Mouse (Mus musculus) heart, adult 8-10 months (tissue): ENCODE data around the gene Mtus2. TPM values are rescaled to one million over a fixed set of nuclear protein-coding genes. Genes with fewer than 3 reads are reported as not detected.
"Not testable (repeated sequence)": the region's sequence is repeated elsewhere in the genome, so short reads cannot be mapped to it uniquely, and the experiment has no call there.

Experiments
- DNase-seq: peaks from one replicate; pipeline ENCODE4 v3.0.0; 2022; ENCODE audit warnings: low spot score
- total RNA-seq, 4 experiments: library from RNA; stranded (reverse); gene quantifications; 2 replicates each; pipeline ENCODE4 v1.2.4; 2022

Mtus2 gene
- total RNA-seq = 100 to 1,000 TPM in 1 of 4 experiments, 10 to 100 TPM in 3; 77.3 to 126 (median 92.3) TPM

DNA sequence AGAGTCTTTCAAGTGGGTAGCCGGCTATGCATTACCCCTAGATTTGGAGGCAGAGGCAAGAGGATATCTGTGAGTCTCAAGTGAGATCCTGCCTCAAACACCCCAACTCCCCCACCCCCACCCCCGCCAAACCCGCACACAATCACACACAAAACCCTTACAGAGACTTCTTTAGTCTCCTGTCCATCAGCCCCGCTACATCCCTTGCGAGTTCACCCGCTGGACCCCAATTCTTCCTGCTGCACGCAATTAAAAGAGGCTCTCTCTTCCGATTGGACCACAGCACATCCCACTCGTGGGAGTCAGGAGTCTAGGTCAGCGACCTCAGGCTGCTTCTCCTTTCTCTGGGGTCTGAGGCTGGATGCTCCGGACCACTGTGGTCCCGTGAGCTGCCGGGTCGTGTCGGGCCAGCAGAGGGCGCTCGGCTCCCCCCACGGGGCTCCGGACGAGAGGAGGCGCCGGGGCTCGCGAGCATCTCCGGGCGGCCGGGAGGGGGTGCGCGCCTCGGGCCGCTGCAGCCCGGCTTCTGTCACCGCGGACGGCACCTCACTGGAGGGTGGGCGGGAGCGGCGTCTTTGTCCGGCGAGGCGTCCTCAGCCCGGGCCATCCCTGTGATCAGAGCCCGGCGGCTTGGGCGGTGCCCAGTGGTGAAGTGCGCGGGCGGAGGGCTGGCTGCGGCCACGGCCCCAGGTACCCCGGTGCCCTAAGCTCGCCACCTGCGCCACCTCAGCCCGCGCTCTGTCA is at the start of gene Mtus2:
Gene Mtus2 (plus strand): TSS at position 500 of the 744 bp plus-strand sequence.
- DNase-seq = peak; percentile 41

- no peak for DNase-seq
Observed at GRCm38 (mm10) chr5:147907851-147908250, 49.3 kb upstream of the Mtus2 start.

DNA sequence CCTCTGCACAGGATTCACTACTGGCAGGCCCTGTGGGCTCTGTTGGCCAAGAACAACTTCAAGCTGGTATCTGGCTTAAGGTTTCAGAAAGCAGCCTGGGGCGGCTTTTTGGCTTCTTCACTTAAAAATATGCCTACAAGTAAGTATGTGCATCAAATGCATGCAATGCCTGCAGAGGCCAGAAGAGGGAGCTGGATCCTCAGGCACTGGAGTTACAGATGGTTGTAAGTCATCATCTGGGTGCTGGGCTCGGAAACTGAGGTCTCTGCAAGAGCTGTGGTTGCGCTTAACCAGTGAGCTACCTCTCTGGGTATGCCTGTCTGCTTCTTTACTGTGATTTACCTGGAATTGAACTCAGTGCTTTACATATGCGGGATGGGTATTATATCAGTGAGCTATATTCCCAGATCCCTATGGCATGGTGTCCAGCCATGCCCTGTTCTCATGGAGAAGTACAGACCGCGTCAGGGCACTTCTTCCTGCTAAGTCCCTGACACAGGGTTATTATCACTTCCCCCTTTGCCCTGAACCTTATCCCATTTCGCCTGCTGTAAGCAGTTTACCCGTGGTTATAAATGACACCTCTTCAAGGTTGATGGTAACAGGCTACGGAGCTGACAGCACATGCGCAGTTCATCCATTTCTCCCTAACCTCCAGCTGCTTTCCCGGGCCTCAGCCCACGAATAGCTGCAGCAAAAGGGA is 46.2 kb upstream of the Mtus2 start:
- no peak for DNase-seq

GRCm38 (mm10) chr5:147911744-147912143 is 45.4 kb upstream of the Mtus2 start:
- DNase-seq = no peak

DNA sequence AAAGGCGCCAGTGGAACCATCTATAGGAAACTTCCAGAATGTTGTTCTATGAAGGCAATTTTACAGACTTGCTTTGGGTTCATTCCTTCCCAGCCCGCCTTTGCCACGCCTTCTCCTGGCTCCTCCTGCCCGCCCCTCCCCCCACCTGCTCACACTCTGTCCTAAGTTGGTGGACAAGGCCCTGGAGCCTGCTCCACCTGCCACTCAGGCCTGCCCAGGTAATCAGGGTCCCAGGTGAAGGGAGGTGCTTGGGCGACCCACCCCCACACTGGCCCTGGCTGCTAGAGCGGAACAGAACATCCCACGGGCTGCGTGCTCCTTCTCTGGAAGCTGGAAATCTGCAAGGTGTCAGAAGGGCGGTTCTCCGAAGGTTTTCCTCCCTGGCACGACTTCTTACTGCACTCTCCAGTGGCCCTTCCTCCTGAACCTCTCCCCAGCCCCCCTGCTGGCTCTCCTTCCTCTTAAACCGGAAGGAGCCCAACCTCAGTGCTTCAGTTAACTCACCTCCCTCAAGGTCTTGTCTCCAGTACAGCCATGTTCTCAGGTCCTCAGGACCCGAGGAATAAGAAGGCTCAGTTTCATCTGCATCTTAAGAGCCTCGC is 43.8 kb upstream of the Mtus2 start:
- DNase-seq = no peak

DNA sequence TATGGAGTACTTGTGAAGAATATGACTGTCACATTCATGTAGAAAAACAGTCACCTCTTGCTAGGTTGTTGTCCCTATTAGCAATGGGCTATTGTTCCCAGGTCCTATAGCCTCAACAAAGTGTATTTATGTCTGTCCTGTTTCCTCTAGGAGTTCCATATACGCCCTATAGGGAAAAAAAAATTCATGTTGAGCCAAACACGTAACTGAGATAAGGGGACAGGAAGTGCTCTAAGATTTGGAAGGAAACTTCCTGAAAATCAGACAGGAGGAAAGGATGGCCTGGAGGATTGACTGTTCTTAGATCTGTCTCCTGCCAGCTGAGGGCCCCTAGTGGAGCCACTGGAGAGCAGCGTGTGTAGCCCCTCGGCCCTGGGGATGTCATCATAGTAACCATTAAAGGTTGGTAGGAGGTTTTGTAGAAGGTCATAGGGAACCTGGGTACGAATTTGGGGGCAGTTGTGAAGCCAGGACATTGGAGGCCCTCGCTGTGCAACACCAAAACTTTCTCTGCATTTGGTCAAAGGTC is 42.0 kb upstream of the Mtus2 start:
- DNase-seq = no peak

DNA sequence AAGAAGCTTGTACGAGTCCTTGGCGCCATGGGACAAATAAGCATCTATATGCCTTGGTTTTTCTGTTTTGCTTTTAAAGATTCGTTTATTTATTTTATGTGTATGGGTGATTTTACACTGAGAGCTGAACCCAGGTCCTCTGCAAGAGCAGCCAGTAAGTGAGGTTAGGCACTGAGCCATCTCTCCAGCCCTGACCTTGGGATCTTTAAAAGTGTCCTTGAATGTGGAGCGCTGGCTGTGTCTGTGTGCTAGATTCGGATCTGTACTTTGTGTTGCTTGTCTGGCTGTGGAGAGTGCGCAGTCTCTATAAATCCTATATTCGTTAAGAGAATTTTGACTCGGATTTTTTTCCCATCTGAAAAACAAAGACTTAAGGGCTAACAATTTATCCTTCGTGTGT is 40.9 kb upstream of the Mtus2 start:
- no peak for DNase-seq

DNA sequence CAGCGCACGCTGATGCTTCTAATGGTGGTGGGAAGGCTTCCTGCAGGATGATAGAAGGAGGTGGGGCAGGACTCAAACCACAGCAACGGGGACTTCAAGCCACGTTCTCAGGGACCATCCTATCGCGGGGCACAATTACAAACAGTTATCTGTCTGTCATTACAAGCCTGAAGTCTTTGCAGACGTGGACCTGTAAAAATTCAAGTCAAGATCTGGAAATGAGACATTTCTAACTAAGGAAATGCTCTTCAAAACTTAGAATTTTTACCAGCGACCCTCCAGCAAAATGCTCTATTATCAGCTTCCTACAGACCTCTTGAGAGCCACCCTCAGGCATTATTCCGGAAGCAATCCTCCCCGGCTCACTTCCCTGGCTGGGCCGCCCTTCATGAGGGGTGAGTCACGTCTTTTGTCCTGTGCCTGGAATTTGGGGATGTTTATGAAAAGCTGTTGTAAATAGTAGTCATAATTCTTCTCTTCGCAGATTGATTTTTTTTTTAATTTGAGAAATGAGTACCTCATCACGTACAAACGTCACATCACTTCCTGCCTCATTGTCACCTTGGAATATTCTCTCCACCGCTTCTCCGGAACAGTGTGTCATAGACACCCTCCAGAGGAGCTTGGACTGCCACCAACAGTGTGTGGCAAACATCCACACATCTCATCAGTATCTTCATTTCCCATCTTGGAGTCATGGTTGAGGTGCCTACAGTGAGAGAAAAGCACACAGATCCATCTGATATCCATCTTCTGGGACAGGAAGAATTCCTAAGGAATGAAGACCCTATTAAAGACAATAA is 38.9 kb upstream of the Mtus2 start:
- peak; percentile 50 for DNase-seq

DNA sequence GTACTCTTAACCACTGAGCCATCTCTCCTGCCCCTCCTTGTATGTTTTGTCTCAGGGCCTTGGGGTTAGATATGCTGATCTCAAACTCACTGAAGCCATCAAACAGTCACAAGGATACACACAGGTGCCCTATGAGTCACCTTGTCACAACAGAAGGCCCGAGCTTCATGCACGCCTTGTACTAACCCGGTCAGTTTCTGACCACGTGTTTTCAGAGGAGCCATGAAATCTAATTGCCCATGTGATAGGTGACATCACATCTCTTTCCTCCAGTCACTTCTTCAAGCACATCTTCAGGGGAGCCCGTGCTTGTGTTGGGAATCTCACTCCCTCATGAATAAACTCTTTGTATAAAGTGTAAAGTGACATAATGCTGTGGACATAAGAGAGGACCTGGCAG is 32.5 kb upstream of the Mtus2 start:
- no peak for DNase-seq

DNA sequence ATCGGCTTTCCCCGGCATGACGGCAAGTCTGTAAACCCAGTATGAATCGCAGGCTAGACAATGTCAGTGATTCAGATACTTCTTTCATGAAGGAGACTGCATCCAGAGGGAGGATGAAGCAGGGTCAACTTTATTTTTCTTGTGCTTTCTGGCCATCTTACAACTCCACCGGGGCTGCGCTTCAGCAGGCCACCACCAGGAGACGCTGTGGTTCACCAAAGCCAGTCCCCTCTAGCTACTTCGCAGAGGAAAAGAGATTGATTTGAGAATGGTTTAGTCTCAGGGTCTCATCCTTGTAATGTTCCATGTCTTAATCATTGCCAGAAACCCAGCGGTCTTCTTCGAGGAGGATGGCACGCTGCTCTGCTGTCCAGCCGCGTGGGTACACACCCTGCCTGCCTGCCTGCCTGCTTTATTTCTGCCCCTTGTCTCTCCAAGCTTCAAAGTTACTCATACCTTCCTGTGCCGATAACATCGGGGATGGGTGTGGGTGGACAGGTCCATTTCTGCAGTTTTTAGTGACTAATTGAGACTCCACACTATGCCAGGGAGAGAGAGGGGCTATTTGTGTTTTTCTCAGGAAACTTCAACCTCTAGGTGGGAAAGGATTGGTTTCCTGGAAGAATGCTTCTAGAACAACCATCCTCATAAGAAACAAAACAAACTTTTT is 31.1 kb upstream of the Mtus2 start:
- DNase-seq = no peak

- no peak for DNase-seq
Observed at GRCm38 (mm10) chr5:147928668-147929497, 28.2 kb upstream of the Mtus2 start.

- DNase-seq = no peak
Observed at GRCm38 (mm10) chr5:147935096-147935495, 22.0 kb upstream of the Mtus2 start.

DNA sequence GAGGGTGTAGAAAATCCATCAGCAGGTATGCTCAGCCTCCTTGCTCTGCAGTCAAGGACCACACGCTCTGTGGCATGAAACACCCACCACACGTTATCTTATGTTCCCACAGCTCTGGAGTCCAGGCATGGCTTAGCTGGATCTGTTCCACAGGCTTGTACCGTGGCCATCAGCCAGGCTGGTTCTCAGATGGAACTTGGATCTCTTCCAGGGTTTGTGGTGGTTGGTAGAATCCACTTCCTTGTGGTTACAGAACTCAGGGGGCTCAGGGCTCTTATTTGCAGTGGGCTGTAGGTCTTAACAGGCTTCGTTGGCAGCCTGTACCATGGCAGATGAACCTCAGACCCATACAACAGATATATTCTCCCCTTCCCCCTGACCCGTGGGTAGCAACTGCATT is 17.9 kb upstream of the Mtus2 start:
- DNase-seq = peak; percentile 25

- no peak for DNase-seq
Observed at GRCm38 (mm10) chr5:147945000-147945666, 12.0 kb upstream of the Mtus2 start.

GRCm38 (mm10) chr5:147949881-147950280 is 7.2 kb upstream of the Mtus2 start:
- no peak for DNase-seq

DNA sequence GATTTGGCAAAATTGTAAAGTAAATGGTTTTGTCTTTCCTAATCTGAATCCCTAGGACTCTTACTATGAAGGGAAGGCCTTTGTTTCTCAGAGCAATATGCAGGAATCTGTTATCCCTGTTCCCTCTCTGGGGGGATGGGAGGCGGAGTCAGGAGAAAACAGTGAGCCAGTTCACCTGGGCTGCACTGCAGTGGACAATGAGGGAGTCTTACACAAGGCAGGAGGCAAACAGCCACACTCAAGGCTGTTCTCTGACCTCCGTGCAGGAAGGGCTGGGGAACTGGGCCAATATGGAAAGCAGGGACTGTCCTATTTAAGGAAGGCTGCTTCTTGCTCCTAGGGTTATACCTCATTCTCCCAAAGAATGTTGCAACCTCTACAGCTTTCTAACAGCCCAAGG is 5.4 kb upstream of the Mtus2 start:
- no peak for DNase-seq

DNA sequence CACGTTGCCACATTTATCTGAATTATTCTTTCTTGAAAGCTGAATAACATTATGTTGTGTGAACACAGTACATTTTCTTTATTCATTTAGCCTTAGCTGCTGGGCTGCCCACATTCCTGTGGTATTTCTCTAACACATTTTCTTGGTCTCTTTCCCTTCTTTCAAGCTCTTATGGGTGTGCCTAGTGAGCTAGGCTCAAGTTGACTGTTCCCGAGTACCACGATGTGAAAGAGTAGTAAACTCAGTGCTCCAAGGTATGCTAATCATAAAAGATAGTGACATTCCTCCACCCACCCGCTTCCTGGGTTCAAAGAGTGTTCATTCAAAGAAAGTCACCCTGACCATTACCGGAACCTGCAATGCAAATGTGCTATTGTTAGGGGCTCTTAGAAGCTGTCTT is 3.9 kb upstream of the Mtus2 start:
- DNase-seq = not testable (repeated sequence)

- DNase-seq = no peak
Observed at GRCm38 (mm10) chr5:147955671-147956070, 1.4 kb upstream of the Mtus2 start.

DNA sequence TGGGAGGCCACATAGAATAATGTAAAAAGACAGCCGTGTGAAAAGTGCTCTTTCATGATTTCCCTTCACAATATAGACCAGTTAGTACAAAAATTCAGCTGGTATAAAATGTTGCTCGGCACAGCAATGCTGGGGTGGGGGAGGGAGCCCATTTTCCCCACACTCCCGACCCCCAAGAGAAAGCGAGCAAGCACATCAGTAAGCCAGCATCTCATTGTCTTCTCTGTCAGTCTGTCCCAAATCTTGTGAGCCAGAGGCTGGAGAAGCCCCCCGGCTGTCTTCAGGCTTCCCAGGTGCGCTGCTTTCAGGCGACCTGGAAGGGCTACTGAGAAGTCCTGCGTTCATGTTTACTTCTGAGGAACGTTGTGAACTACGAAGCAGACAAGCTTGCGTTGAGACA is 699 bp upstream of the Mtus2 start:
- DNase-seq = no peak
